Mouse (Mus musculus) kidney, embryonic 14.5 days (tissue): ENCODE data around the gene Ugt1a5. TPM values are rescaled to one million over a fixed set of nuclear protein-coding genes. Genes with fewer than 3 reads are reported as not detected.

Experiments
- ATAC-seq: fragments of 200-750 bp; cut with Nextera tagmentation; 2 replicates; pipeline ENCODE4 v1.8.0; 2017; ENCODE audit warnings: moderate number of reproducible peaks, mild to moderate bottlenecking, moderate TSS enrichment, moderate library complexity; ENCODE audit not compliant: low FRiP score, low TSS enrichment
- H3K27ac ChIP-seq: fragments of 300-500 bp; sonication (generic); 2 replicates; pipeline ENCODE4 v1.5.1; 2014; ENCODE audit warnings: low read depth, mild to moderate bottlenecking, low read length, moderate library complexity, mixed read lengths
- H3K27me3 ChIP-seq: fragments of 300-500 bp; sonication (generic); 2 replicates; pipeline ENCODE4 v1.6.1; 2014; ENCODE audit warnings: mild to moderate bottlenecking, low read length; ENCODE audit not compliant: control insufficient read depth, insufficient read depth
- H3K36me3 ChIP-seq: fragments of 300-500 bp; sonication (generic); 2 replicates; pipeline ENCODE4 v1.6.1; 2014; ENCODE audit warnings: low read length, mixed read lengths; ENCODE audit not compliant: control insufficient read depth, insufficient read depth
- H3K4me1 ChIP-seq: fragments of 300-500 bp; sonication (generic); 2 replicates; pipeline ENCODE4 v1.6.1; 2014; ENCODE audit warnings: low read length, mixed read lengths; ENCODE audit not compliant: control insufficient read depth, insufficient read depth
- H3K4me2 ChIP-seq: fragments of 300-500 bp; sonication (generic); replicated peaks from 2 replicates; pipeline ENCODE4 v1.6.1; 2014; ENCODE audit warnings: low read depth, mild to moderate bottlenecking, low read length
- H3K4me3 ChIP-seq: fragments of 300-500 bp; sonication (generic); 2 replicates; pipeline ENCODE4 v1.5.1; 2014; ENCODE audit warnings: mild to moderate bottlenecking, low read length
- H3K9ac ChIP-seq: fragments of 300-500 bp; sonication (generic); 2 replicates; pipeline ENCODE4 v1.6.1; 2014; ENCODE audit warnings: low read depth, mild to moderate bottlenecking, low read length, moderate library complexity
- H3K9me3 ChIP-seq: fragments of 300-500 bp; sonication (generic); 2 replicates; pipeline ENCODE4 v1.6.1; 2016; ENCODE audit warnings: low read length; ENCODE audit not compliant: control insufficient read depth
- WGBS: fragments of 180-500 bp; shearing (Covaris S2); extraction: QIAGEN DNeasy Blood & Tissue Kit; methylation state at CpG from one replicate; pipeline ENCODE4 v1.1.7; 2014; 5-methylcytosine and 5-hydroxymethylcytosine counted together
- polyA plus RNA-seq: library from polyadenylated mRNA; unstranded; fragments of >200 nt; fragmentation: Nextera tagmentation; extraction: Ambion mirVana; gene quantifications from 2 replicates; pipeline ENCODE4 v1.2.1, GENCODE M21; 2014

Gene Ugt1a5
- polyA plus RNA-seq, 1 experiment from 2014 or later, result not detected

DNA sequence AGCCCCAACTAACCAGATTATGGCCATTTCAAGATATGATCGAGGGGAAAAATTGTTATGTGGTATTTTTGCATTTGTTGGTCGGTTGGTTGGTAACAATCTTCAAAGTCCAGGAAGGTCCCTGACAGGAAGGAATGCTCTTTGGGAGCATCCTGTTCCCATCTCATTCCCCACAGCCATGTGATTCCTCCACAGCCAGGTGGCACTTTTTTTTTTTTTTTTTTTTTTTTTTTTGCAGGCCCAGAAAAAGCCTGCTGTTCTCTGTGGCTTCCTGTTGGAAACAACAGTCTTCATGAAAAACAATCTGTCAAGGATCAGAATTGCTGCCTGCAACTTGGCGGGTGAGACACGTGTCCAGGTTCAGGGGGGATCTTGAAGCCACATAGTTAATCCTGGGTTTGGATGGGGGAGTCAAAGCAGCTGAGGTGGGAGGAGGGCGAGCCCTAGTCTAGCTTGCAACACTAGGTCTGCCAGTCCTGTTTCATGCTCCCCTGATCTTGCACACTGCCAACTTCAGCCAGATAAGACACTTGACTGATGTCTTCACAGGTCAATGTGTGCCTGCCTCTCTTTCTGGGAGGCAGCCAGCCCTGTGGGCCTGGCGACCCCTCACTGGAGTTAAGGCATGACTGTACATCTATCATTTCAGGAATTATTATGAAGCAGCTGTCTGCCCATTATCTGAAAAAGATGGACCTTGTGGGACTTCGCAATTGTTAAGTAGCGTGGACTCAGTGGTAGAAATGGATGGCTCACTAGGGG, 93.2 kb downstream of the Ugt1a5 start:
- ATAC-seq, result peak; percentile 10; the same call in 1 of the 2 replicates
- H3K4me2 ChIP-seq, result no peak overlapping the region
- 60% methylated on average over 8 of the region's 8 CpGs for WGBS
- no peaks in the 10 kb centered on the region; the same call in 1 of the 2 replicates for H3K4me1 ChIP-seq
- no peak overlapping the region for H3K27ac ChIP-seq
- H3K9me3 ChIP-seq, result peaks cover 29% of the 10 kb centered on the region
- peak overlapping the region; percentile 1; the same call in 1 of the 2 replicates for H3K9ac ChIP-seq
- no peak overlapping the region for H3K4me3 ChIP-seq
- peaks cover 40% of the 10 kb centered on the region for H3K36me3 ChIP-seq
- H3K27me3 ChIP-seq, result no peaks in the 10 kb centered on the region

GRCm38 (mm10) chr1:88259643-88260024, 93.8 kb downstream of the Ugt1a5 start:
- Histone ChIP-seq H3K27ac (no peak overlapping the region), H3K4me3 (no peak overlapping the region), H3K36me3 (peaks cover 46% of the 10 kb centered on the region), H3K9ac (no peak overlapping the region), H3K27me3 (no peaks in the 10 kb centered on the region), H3K4me1 (no peaks in the 10 kb centered on the region; the same call in 1 of the 2 replicates), H3K9me3 (peaks cover 26% of the 10 kb centered on the region), H3K4me2 (no peak overlapping the region)
- peak; percentile 7; the same call in 1 of the 2 replicates for ATAC-seq
- 73% methylated on average over 4 of the region's 4 CpGs for WGBS

GRCm38 (mm10) chr1:88260114-88260513, 94.3 kb downstream of the Ugt1a5 start:
- Histone ChIP-seq H3K4me1 (no peaks in the 10 kb centered on the region; the same call in 1 of the 2 replicates), H3K27me3 (no peaks in the 10 kb centered on the region), H3K9me3 (peaks cover 21% of the 10 kb centered on the region), H3K4me2 (no peak overlapping the region), H3K27ac (no peak overlapping the region), H3K4me3 (no peak overlapping the region), H3K9ac (no peak overlapping the region), H3K36me3 (peaks cover 51% of the 10 kb centered on the region)
- WGBS, result 78% methylated on average over 6 of the region's 6 CpGs
- peak; percentile 10; the same call in 1 of the 2 replicates for ATAC-seq

- ATAC-seq, result no peak
- Histone ChIP-seq H3K9ac (no peak overlapping the region), H3K27ac (no peak overlapping the region), H3K9me3 (peaks cover 15% of the 10 kb centered on the region), H3K36me3 (peaks cover 58% of the 10 kb centered on the region), H3K4me1 (no peaks in the 10 kb centered on the region; the same call in 1 of the 2 replicates), H3K4me3 (no peak overlapping the region), H3K4me2 (no peak overlapping the region), H3K27me3 (no peaks in the 10 kb centered on the region)
- WGBS, result 83% methylated on average over 10 of the region's 10 CpGs
Observed at GRCm38 (mm10) chr1:88260604-88261377, 95.0 kb downstream of the Ugt1a5 start.

- H3K27me3 ChIP-seq, result no peaks in the 10 kb centered on the region
- no peak for ATAC-seq
- no peak overlapping the region for H3K27ac ChIP-seq
- H3K9ac ChIP-seq, result no peak overlapping the region
- H3K4me1 ChIP-seq, result no peaks in the 10 kb centered on the region; the same call in 1 of the 2 replicates
- no peak overlapping the region for H3K4me3 ChIP-seq
- H3K36me3 ChIP-seq, result peaks cover 67% of the 10 kb centered on the region
- H3K4me2 ChIP-seq, result no peak overlapping the region
- H3K9me3 ChIP-seq, result peaks cover 10% of the 10 kb centered on the region; the same call in 1 of the 2 replicates
- WGBS, result 85% methylated on average over 7 of the region's 7 CpGs
Observed at GRCm38 (mm10) chr1:88261706-88262105, 95.9 kb downstream of the Ugt1a5 start.

DNA sequence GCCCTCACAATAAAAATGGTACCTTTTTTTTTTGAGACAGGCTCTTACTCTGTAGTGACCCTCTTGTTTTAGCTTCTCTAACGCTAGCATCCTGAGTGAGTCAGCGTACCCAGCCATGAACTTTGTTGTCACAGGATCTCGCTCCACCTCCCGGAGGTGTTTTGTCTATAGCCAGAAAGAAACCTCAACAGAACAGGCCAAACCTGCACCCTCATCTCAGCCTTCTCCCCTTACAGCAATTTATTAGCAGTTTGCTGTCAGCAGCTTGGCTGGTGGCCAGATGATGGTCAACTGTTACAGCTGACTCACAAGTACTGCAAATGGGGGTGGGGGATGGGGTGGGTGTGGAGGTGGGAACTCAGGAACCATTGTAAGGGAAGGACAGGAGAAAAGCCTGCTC, 96.4 kb downstream of the Ugt1a5 start:
- WGBS, result 66% methylated on average over 4 of the region's 4 CpGs
- H3K9me3 ChIP-seq, result peaks cover 10% of the 10 kb centered on the region; the same call in 1 of the 2 replicates
- H3K27ac ChIP-seq, result no peak overlapping the region
- H3K4me1 ChIP-seq, result no peaks in the 10 kb centered on the region; the same call in 1 of the 2 replicates
- H3K27me3 ChIP-seq, result no peaks in the 10 kb centered on the region
- no peak for ATAC-seq
- no peak overlapping the region for H3K4me2 ChIP-seq
- peaks cover 72% of the 10 kb centered on the region for H3K36me3 ChIP-seq
- no peak overlapping the region for H3K9ac ChIP-seq
- H3K4me3 ChIP-seq, result no peak overlapping the region

GRCm38 (mm10) chr1:88262961-88263360, 97.1 kb downstream of the Ugt1a5 start:
- no peak overlapping the region for H3K4me2 ChIP-seq
- peaks cover 3% of the 10 kb centered on the region; the same call in 1 of the 2 replicates for H3K9me3 ChIP-seq
- H3K4me3 ChIP-seq, result no peak overlapping the region
- ATAC-seq, result no peak
- 74% methylated on average over 6 of the region's 6 CpGs for WGBS
- H3K36me3 ChIP-seq, result peaks cover 79% of the 10 kb centered on the region
- no peaks in the 10 kb centered on the region; the same call in 1 of the 2 replicates for H3K4me1 ChIP-seq
- no peak overlapping the region for H3K9ac ChIP-seq
- H3K27me3 ChIP-seq, result no peaks in the 10 kb centered on the region
- no peak overlapping the region for H3K27ac ChIP-seq

DNA sequence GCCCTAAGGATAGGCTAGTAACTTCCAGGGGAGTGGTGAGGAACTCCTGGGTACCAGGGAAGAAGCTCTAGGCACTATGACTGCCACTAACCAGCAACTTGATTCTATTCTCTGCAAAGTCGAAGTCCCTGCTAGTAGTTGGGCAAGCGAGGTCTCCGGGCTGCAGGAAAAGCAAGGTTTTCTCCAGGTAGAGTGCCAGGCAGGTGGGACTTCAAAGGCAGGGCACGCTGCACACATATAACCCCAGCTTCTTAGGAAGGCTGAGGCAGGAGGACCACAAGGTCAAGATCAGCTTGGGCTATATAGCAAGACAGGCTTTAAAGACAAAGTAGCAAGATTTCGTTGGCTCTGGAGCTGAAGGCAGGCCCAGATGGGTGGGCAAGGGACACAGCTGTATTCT, 98.0 kb downstream of the Ugt1a5 start:
- 89% methylated on average over 5 of the region's 5 CpGs for WGBS

More for the DNA sequence above, 98.0 kb downstream of the Ugt1a5 start:
- Histone ChIP-seq H3K27me3 (no peaks in the 10 kb centered on the region), H3K36me3 (peaks cover 88% of the 10 kb centered on the region), H3K4me3 (no peak overlapping the region), H3K4me2 (no peak overlapping the region), H3K9me3 (peaks cover 4% of the 10 kb centered on the region; the same call in 1 of the 2 replicates), H3K4me1 (no peaks in the 10 kb centered on the region; the same call in 1 of the 2 replicates), H3K27ac (no peak overlapping the region), H3K9ac (no peak overlapping the region)
- no peak for ATAC-seq
